Mouse (Mus musculus) MEL (cell line): ENCODE results near the gene Sec63. TPM values are rescaled to one million over a fixed set of nuclear protein-coding genes. Genes with fewer than 3 reads are reported as not detected.
A peak's percentile ranks its signal among the peaks of the same experiment; 100 is the strongest.

ENCODE experiments used
- DNase-seq: peaks from one replicate; pipeline ENCODE4 v3.0.0; 2011; ENCODE audit warnings: low read depth, low spot score
- H3K27ac ChIP-seq: 2 replicates; pipeline ENCODE4 v1.5.1; 2012; ENCODE audit warnings: low read depth, mild to moderate bottlenecking, control low read depth, low read length, moderate library complexity; ENCODE audit not compliant: control insufficient read depth
- H3K27me3 ChIP-seq, 2 experiments: fragments of 150-350 bp in 1 of 2; sonication (generic) in 1 of 2; 2 replicates each; pipeline ENCODE4 v1.6.1; 2012; ENCODE audit warnings: low read length in 2 of 2, mild to moderate bottlenecking in 2 of 2, improper control_type of control experiment in 1 of 2, moderate library complexity in 1 of 2; ENCODE audit not compliant: insufficient read depth in 2 of 2, control insufficient read depth in 1 of 2
- H3K36me3 ChIP-seq, 2 experiments: 2 replicates each; pipeline ENCODE4 v1.6.1; 2012 to 2014; ENCODE audit warnings: low read length in 2 of 2, improper control_type of control experiment in 1 of 2, inconsistent platforms in 1 of 2, mild to moderate bottlenecking in 1 of 2; ENCODE audit not compliant: insufficient read depth in 2 of 2, control insufficient read depth in 1 of 2
- H3K4me1 ChIP-seq, 2 experiments: fragments of 150-350 bp in 1 of 2; sonication (generic) in 1 of 2; 2 replicates each; pipeline ENCODE4 v1.6.1; 2012; ENCODE audit warnings: low read length in 2 of 2, improper control_type of control experiment in 1 of 2, mild to moderate bottlenecking in 1 of 2; ENCODE audit not compliant: insufficient read depth in 2 of 2, control insufficient read depth in 1 of 2
- H3K4me3 ChIP-seq, 2 experiments: fragments of 150-350 bp in 1 of 2; sonication (generic) in 1 of 2; 2 replicates each; pipeline ENCODE4 v1.5.1; 2012; ENCODE audit warnings: low read depth in 2 of 2, low read length in 2 of 2, mild to moderate bottlenecking in 2 of 2, moderate library complexity in 2 of 2, control low read depth in 1 of 2, improper control_type of control experiment in 1 of 2; ENCODE audit not compliant: control insufficient read depth in 1 of 2, insufficient read depth in 1 of 2
- H3K79me2 ChIP-seq: 2 replicates; pipeline ENCODE4 v1.6.1; 2012; ENCODE audit warnings: mild to moderate bottlenecking, low read length, moderate library complexity; ENCODE audit not compliant: control insufficient read depth, poor library complexity, insufficient read depth
- H3K9ac ChIP-seq: 2 replicates; pipeline ENCODE4 v1.6.1; 2012; ENCODE audit warnings: low read depth, mild to moderate bottlenecking, control low read depth, low read length, moderate library complexity; ENCODE audit not compliant: control insufficient read depth, poor library complexity, severe bottlenecking
- H3K9me3 ChIP-seq: fragments of 150-350 bp; sonication (generic); replicated peaks from 2 replicates; pipeline ENCODE4 v1.6.1; 2012; ENCODE audit warnings: mild to moderate bottlenecking, low read length, improper control_type of control experiment, moderate library complexity; ENCODE audit not compliant: insufficient read depth
- CHD1 ChIP-seq: IDR thresholded peaks from 2 replicates; pipeline ENCODE4 v1.6.1; 2012; ENCODE audit warnings: low read depth, mild to moderate bottlenecking, inconsistent platforms, low read length, improper control_type of control experiment
- E2F4 ChIP-seq: IDR thresholded peaks from 2 replicates; pipeline ENCODE4 v1.6.1; 2011; ENCODE audit warnings: low read depth, low read length, improper control_type of control experiment, borderline replicate concordance
- ELF1 ChIP-seq: IDR thresholded peaks from 2 replicates; pipeline ENCODE4 v1.6.1; 2014; ENCODE audit warnings: low read depth, mild to moderate bottlenecking, inconsistent platforms, low read length, improper control_type of control experiment, moderate library complexity
- ETS1 ChIP-seq: IDR thresholded peaks from 2 replicates; pipeline ENCODE4 v1.6.1; 2012; ENCODE audit warnings: low read depth, mild to moderate bottlenecking, inconsistent platforms, low read length, improper control_type of control experiment, moderate library complexity
- GABPA ChIP-seq: IDR thresholded peaks from 2 replicates; pipeline ENCODE4 v1.6.1; 2012; ENCODE audit warnings: low read depth, mild to moderate bottlenecking, inconsistent platforms, low read length, improper control_type of control experiment, moderate library complexity
- MAX ChIP-seq: IDR thresholded peaks from 2 replicates; pipeline ENCODE4 v1.6.1; 2011; ENCODE audit warnings: low read length, improper control_type of control experiment
- MEF2A ChIP-seq: IDR thresholded peaks from 2 replicates; pipeline ENCODE4 v1.6.1; 2014; ENCODE audit warnings: low read depth, mild to moderate bottlenecking, inconsistent platforms, low read length, improper control_type of control experiment; ENCODE audit not compliant: poor library complexity, insufficient replicate concordance, severe bottlenecking; ENCODE audit errors: extremely low read depth
- MXI1 ChIP-seq: IDR thresholded peaks from 2 replicates; pipeline ENCODE4 v1.6.1; 2011; ENCODE audit warnings: mild to moderate bottlenecking, low read depth, low read length, improper control_type of control experiment
- MYC ChIP-seq: IDR thresholded peaks from 2 replicates; pipeline ENCODE4 v1.6.1; 2011; ENCODE audit warnings: low read depth, mild to moderate bottlenecking, low read length, improper control_type of control experiment, moderate library complexity
- NELFE ChIP-seq: IDR thresholded peaks from 2 replicates; pipeline ENCODE4 v1.6.1; 2011; ENCODE audit warnings: low read depth, low read length, improper control_type of control experiment
- NRF1 ChIP-seq: IDR thresholded peaks from 2 replicates; pipeline ENCODE4 v1.6.1; 2014; ENCODE audit warnings: low read depth, mild to moderate bottlenecking, inconsistent platforms, low read length, improper control_type of control experiment, moderate library complexity; ENCODE audit not compliant: poor library complexity, insufficient read depth, severe bottlenecking
- POLR2A ChIP-seq, 2 experiments: IDR thresholded peaks; 2 replicates each; pipeline ENCODE4 v1.6.1; 2011 to 2012; ENCODE audit warnings: low read length in 2 of 2, mild to moderate bottlenecking in 2 of 2, control low read depth in 1 of 2, improper control_type of control experiment in 1 of 2, low read depth in 1 of 2, moderate library complexity in 1 of 2; ENCODE audit not compliant: control insufficient read depth in 1 of 2, insufficient read depth in 1 of 2, poor library complexity in 1 of 2
- POLR2AphosphoS2 ChIP-seq: IDR thresholded peaks from 2 replicates; pipeline ENCODE4 v1.6.1; 2011; ENCODE audit warnings: low read length, improper control_type of control experiment
- RAD21 ChIP-seq: IDR thresholded peaks from 2 replicates; pipeline ENCODE4 v1.6.1; 2011; ENCODE audit warnings: mild to moderate bottlenecking, low read depth, low read length, improper control_type of control experiment
- RCOR1 ChIP-seq: IDR thresholded peaks from 2 replicates; pipeline ENCODE4 v1.6.1; 2012; ENCODE audit warnings: low read depth, mild to moderate bottlenecking, inconsistent platforms, low read length, improper control_type of control experiment
- SIN3A ChIP-seq: IDR thresholded peaks from 2 replicates; pipeline ENCODE4 v1.6.1; 2012; ENCODE audit warnings: low read length, improper control_type of control experiment, inconsistent platforms
- TAL1 ChIP-seq: IDR thresholded peaks from 2 replicates; pipeline ENCODE4 v1.6.1; 2012; ENCODE audit warnings: mild to moderate bottlenecking, inconsistent platforms, low read length, moderate library complexity, mixed read lengths
- TCF12 ChIP-seq: IDR thresholded peaks from 2 replicates; pipeline ENCODE4 v1.6.1; 2014; ENCODE audit warnings: low read depth, mild to moderate bottlenecking, inconsistent platforms, low read length, improper control_type of control experiment, moderate library complexity
- UBTF ChIP-seq: IDR thresholded peaks from 2 replicates; pipeline ENCODE4 v1.6.1; 2012; ENCODE audit warnings: low read depth, mild to moderate bottlenecking, inconsistent platforms, low read length, improper control_type of control experiment, moderate library complexity, borderline replicate concordance; ENCODE audit not compliant: insufficient read depth
- USF1 ChIP-seq: IDR thresholded peaks from 2 replicates; pipeline ENCODE4 v1.6.1; 2014; ENCODE audit warnings: low read depth, mild to moderate bottlenecking, inconsistent platforms, low read length, improper control_type of control experiment, moderate library complexity
- ZC3H11A ChIP-seq: IDR thresholded peaks from 2 replicates; pipeline ENCODE4 v1.6.1; 2012; ENCODE audit warnings: low read depth, mild to moderate bottlenecking, inconsistent platforms, low read length, improper control_type of control experiment
- ZKSCAN1 ChIP-seq: IDR thresholded peaks from 2 replicates; pipeline ENCODE4 v1.6.1; 2012; ENCODE audit warnings: low read depth, mild to moderate bottlenecking, inconsistent platforms, low read length, improper control_type of control experiment, moderate library complexity
- polyA plus RNA-seq, 2 experiments: library from polyadenylated mRNA; stranded (reverse) in 1 of 2; unstranded in 1 of 2; fragments of >175 nt in 1 of 2; fragments of >200 nt in 1 of 2; gene quantifications; 2 replicates each; pipeline versions ENCODE4 v1.2.1 to v1.2.4; 2012; ENCODE audit warnings: low replicate concordance in 2 of 2, low read depth in 1 of 2; ENCODE audit not compliant: insufficient read length in 2 of 2, insufficient read depth in 1 of 2, missing spikeins in 1 of 2
- total RNA-seq: library from RNA; depleted of rRNA; stranded (reverse); fragments of 300-350 nt; gene quantifications from 2 replicates; pipeline ENCODE4 v1.2.3, GENCODE M21; 2012

Gene Sec63
- total and polyA plus RNA-seq, 3 experiments, result 16.1 to 119 (median 41.8) TPM

DNA sequence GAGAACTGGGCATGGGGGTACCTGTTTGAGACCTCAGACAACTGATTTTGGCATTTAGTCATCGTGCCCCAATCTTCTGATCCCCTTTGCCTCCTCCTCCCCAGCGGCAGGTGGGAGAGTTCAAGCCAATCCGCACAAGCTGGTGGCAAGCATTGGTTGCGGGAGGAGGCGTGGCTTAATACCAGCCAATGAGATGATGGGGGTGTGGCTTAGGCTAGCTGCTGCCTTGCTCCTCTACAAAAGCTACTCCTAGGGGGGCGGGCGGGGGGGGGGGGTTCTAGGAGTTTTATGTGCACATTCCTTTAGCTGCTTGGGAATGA lies 87.7 kb downstream of the Sec63 start:
- DNase-seq, result peak; percentile 50
- TF ChIP-seq ELF1 (no peak), E2F4 (no peak), TAL1 (no peak), UBTF (no peak), RAD21 (no peak), POLR2A (IDR thresholded peaks at IDR 0.05; ENCODE audit: control insufficient read depth in 1 of 2, insufficient read depth in 1 of 2, low read depth in 1 of 2, low read length in 2 of 2, poor library complexity in 1 of 2) (no peak), CHD1 (no peak), MYC (no peak), MAX (no peak), NELFE (no peak)
- Histone ChIP-seq H3K9ac (no peak overlapping the region), H3K9me3 (no peaks in the 10 kb centered on the region), H3K27ac (no peak overlapping the region), H3K4me1 (no peaks in the 10 kb centered on the region; a peak in 1 of 4 replicates), H3K79me2 (no peaks in the 10 kb centered on the region), H3K4me3 (no peak overlapping the region), H3K36me3 (no peaks in the 10 kb centered on the region), H3K27me3 (no peaks in the 10 kb centered on the region; a peak in 2 of 4 replicates)

DNA sequence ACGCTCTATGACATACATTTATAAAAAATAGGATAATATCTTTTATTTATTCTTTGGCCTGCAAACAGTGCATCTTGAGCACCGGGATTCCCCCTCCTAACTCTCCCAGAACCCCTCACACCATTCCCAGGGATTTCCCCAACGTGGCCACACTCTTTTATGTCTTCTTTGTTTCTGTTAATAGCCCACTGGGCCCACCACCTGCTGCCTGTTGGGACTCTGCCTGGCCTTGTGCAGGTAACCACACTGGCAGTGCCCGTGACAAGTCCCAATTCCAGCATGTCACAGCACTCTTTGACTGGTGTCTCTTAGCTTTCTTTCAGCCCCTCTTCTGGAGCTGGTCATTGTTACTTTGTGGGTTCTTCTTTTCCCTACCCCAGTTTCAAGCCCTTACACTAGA lies 93.5 kb downstream of the Sec63 start:
- Histone ChIP-seq H3K4me1 (no peaks in the 10 kb centered on the region), H3K79me2 (no peaks in the 10 kb centered on the region), H3K27ac (no peak overlapping the region), H3K9ac (no peak overlapping the region), H3K27me3 (no peaks in the 10 kb centered on the region; a peak in 2 of 4 replicates), H3K36me3 (no peaks in the 10 kb centered on the region), H3K4me3 (no peak overlapping the region), H3K9me3 (no peaks in the 10 kb centered on the region)
- TF ChIP-seq ETS1 (no peak), USF1 (no peak), ZKSCAN1 (no peak), CHD1 (no peak), GABPA (no peak), RCOR1 (no peak), ZC3H11A (no peak), MXI1 (no peak), TCF12 (no peak), POLR2A (IDR thresholded peaks at IDR 0.05; ENCODE audit: control insufficient read depth in 1 of 2, insufficient read depth in 1 of 2, low read depth in 1 of 2, low read length in 2 of 2, poor library complexity in 1 of 2) (no peak), NRF1 (no peak), NELFE (no peak), POLR2AphosphoS2 (no peak), MAX (no peak), MEF2A (no peak), SIN3A (no peak), TAL1 (no peak)
- DNase-seq, result no peak
